Mouse (Mus musculus): ENCODE results near the gene Zfp988. TPM values are rescaled to one million over a fixed set of nuclear protein-coding genes. Genes with fewer than 3 reads are reported as not detected.
"Not testable (repeated sequence)": the region's sequence is repeated elsewhere in the genome, so short reads cannot be mapped to it uniquely, and the experiment has no call there.

Zfp988 gene
- polyA plus RNA-seq, 1 experiment from 2014 or later, result 0.06 TPM

DNA sequence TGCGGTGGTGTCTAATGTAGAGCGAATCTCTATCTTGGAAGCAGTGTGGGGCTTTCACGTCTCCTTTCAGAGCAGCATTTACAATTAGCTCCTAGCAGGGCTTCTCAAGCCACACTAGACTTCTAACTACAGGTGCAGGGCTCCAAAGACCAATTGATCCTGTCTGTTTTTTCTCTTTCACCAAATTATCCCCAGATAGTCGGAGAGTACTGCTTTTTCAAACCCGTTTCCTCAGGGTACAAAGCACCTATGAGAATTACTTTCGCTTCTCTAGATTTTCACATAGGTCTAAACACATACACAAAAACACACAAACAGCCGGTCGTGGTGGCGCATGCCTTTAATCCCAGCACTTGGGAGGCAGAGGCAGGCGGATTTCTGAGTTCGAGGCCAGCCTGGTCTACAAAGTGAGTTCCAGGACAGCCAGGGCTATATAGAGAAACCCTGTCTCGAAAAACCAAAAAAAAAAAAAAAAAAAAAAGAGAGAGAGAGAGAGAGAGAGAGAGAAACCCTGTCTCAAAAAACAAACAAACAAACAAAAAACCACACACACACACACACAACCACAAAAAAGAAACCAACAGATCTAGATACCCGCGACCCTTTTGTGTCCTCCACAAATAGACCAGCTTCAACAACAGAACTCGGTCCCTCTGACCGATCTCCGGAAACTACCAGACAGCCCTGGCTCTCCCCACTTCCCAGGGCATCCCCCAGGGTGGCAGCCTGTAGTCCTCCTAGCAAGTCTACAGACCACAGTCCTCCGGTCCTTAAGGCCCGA is 43.6 kb downstream of the Zfp988 start:
- peaks cover 46% of the 10 kb centered on the region for H3K9me3 ChIP-seq (replicated peaks; ENCODE audit: control insufficient read depth, low read length, poor library complexity, severe bottlenecking)
- H3K27me3 ChIP-seq (ENCODE audit: control insufficient read depth, insufficient read depth, low read depth, low read length); H3K36me3 ChIP-seq (ENCODE audit: control insufficient read depth, insufficient read depth, low read length); H3K27ac ChIP-seq (ENCODE audit: low read length); H3K9ac ChIP-seq (ENCODE audit: low read depth, low read length); H3K4me2 ChIP-seq (ENCODE audit: low read length); ATAC-seq; H3K4me1 ChIP-seq (ENCODE audit: control insufficient read depth, insufficient read depth, low read length); H3K4me3 ChIP-seq (ENCODE audit: low read depth, low read length): not testable (repeated sequence)
- 92% methylated on average over 18 of the region's 19 CpGs for WGBS

DNA sequence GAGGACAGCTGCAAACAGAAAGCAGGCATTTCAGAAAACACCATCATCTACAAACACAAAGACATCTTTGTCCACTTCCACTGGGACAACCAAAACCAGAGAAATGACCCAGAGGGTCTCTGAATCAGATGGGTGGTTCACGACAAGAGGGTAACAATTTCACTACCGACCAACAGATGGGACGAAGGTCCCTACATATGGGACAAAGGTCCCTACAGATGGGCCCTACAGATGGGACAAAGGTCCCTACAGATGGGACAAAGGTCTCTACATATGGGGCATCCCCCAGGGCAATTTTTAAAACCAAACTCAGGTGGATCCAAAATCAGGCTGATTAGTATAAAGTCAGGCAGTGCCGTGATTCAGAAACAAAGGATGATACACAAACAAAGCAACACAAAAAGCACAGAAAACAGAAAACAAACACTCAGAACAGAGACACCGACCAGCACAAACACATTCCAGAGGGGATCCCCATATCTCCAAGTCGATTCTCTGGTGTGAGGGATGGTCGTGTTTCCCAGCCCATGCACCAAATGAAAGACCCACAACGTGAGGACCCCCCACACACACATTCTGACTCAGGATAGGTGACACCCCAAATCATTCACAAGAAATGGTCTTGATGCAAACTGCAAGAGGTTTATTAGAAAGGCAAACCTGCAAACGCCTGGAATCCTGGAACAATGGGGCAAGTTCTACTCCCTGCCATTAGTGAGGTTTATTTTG is 44.4 kb downstream of the Zfp988 start:
- not testable (repeated sequence) for H3K27me3 ChIP-seq (ENCODE audit: control insufficient read depth, insufficient read depth, low read depth, low read length); H3K27ac ChIP-seq (ENCODE audit: low read length); H3K4me3 ChIP-seq (ENCODE audit: low read depth, low read length); H3K9ac ChIP-seq (ENCODE audit: low read depth, low read length); H3K4me1 ChIP-seq (ENCODE audit: control insufficient read depth, insufficient read depth, low read length); H3K4me2 ChIP-seq (ENCODE audit: low read length); H3K36me3 ChIP-seq (ENCODE audit: control insufficient read depth, insufficient read depth, low read length); ATAC-seq
- WGBS, result 87% methylated on average over 9 of the region's 9 CpGs
- peaks cover 46% of the 10 kb centered on the region for H3K9me3 ChIP-seq (replicated peaks; ENCODE audit: control insufficient read depth, low read length, poor library complexity, severe bottlenecking)

- peaks cover 43% of the 10 kb centered on the region for H3K9me3 ChIP-seq (replicated peaks; ENCODE audit: control insufficient read depth, low read length, poor library complexity, severe bottlenecking)
- H3K27me3 ChIP-seq (ENCODE audit: control insufficient read depth, insufficient read depth, low read depth, low read length); H3K4me1 ChIP-seq (ENCODE audit: control insufficient read depth, insufficient read depth, low read length); H3K4me3 ChIP-seq (ENCODE audit: low read depth, low read length); H3K9ac ChIP-seq (ENCODE audit: low read depth, low read length); H3K4me2 ChIP-seq (ENCODE audit: low read length); H3K27ac ChIP-seq (ENCODE audit: low read length); H3K36me3 ChIP-seq (ENCODE audit: control insufficient read depth, insufficient read depth, low read length); ATAC-seq: not testable (repeated sequence)
- WGBS, result 83% methylated on average over 2 of the region's 2 CpGs
These were observed 45.1 kb downstream of the Zfp988 start for GRCm38 (mm10) chr4:147350541-147350940.

GRCm38 (mm10) chr4:147351376-147351980 is 46.0 kb downstream of the Zfp988 start:
- 87% methylated on average over 9 of the region's 13 CpGs for WGBS
- not testable (repeated sequence) for H3K27me3 ChIP-seq (ENCODE audit: control insufficient read depth, insufficient read depth, low read depth, low read length); ATAC-seq; H3K36me3 ChIP-seq (ENCODE audit: control insufficient read depth, insufficient read depth, low read length); H3K27ac ChIP-seq (ENCODE audit: low read length); H3K4me2 ChIP-seq (ENCODE audit: low read length); H3K4me1 ChIP-seq (ENCODE audit: control insufficient read depth, insufficient read depth, low read length); H3K9ac ChIP-seq (ENCODE audit: low read depth, low read length); H3K4me3 ChIP-seq (ENCODE audit: low read depth, low read length)
- peaks cover 38% of the 10 kb centered on the region for H3K9me3 ChIP-seq (replicated peaks; ENCODE audit: control insufficient read depth, low read length, poor library complexity, severe bottlenecking)

GRCm38 (mm10) chr4:147353626-147354025 is 48.2 kb downstream of the Zfp988 start:
- WGBS, result 90% methylated on average over 4 of the region's 4 CpGs
- peaks cover 26% of the 10 kb centered on the region for H3K9me3 ChIP-seq (replicated peaks; ENCODE audit: control insufficient read depth, low read length, poor library complexity, severe bottlenecking)
- H3K27ac ChIP-seq (ENCODE audit: low read length); H3K36me3 ChIP-seq (ENCODE audit: control insufficient read depth, insufficient read depth, low read length); H3K4me3 ChIP-seq (ENCODE audit: low read depth, low read length); H3K4me2 ChIP-seq (ENCODE audit: low read length); H3K4me1 ChIP-seq (ENCODE audit: control insufficient read depth, insufficient read depth, low read length); H3K27me3 ChIP-seq (ENCODE audit: control insufficient read depth, insufficient read depth, low read depth, low read length); H3K9ac ChIP-seq (ENCODE audit: low read depth, low read length); ATAC-seq: not testable (repeated sequence)

GRCm38 (mm10) chr4:147356042-147356441 is 50.6 kb downstream of the Zfp988 start:
- H3K4me1 ChIP-seq (ENCODE audit: control insufficient read depth, insufficient read depth, low read length); H3K27ac ChIP-seq (ENCODE audit: low read length); H3K36me3 ChIP-seq (ENCODE audit: control insufficient read depth, insufficient read depth, low read length); H3K27me3 ChIP-seq (ENCODE audit: control insufficient read depth, insufficient read depth, low read depth, low read length); H3K4me3 ChIP-seq (ENCODE audit: low read depth, low read length); H3K9ac ChIP-seq (ENCODE audit: low read depth, low read length); H3K9me3 ChIP-seq (replicated peaks; ENCODE audit: control insufficient read depth, low read length, poor library complexity, severe bottlenecking); H3K4me2 ChIP-seq (ENCODE audit: low read length); ATAC-seq: not testable (repeated sequence)
- no CpG with 5 or more reads among the region's 3 CpGs for WGBS

GRCm38 (mm10) chr4:147357195-147357594 is 51.7 kb downstream of the Zfp988 start:
- H3K4me2 ChIP-seq (ENCODE audit: low read length), result not testable (repeated sequence)

GRCm38 (mm10) chr4:147361003-147361402 is 55.5 kb downstream of the Zfp988 start, which contains the start of gene Zfp978:
Gene Zfp978, plus strand, starts transcription at chr4:147361303.
- no CpG with 5 or more reads among the region's 6 CpGs for WGBS
- not testable (repeated sequence) for H3K4me3 ChIP-seq (ENCODE audit: low read depth, low read length)

More at GRCm38 (mm10) chr4:147357195-147357594, 51.7 kb downstream of the Zfp988 start:
- not testable (repeated sequence) for H3K27ac ChIP-seq (ENCODE audit: low read length); H3K36me3 ChIP-seq (ENCODE audit: control insufficient read depth, insufficient read depth, low read length); H3K4me3 ChIP-seq (ENCODE audit: low read depth, low read length); ATAC-seq; H3K4me1 ChIP-seq (ENCODE audit: control insufficient read depth, insufficient read depth, low read length); H3K9ac ChIP-seq (ENCODE audit: low read depth, low read length); H3K27me3 ChIP-seq (ENCODE audit: control insufficient read depth, insufficient read depth, low read depth, low read length); H3K9me3 ChIP-seq (replicated peaks; ENCODE audit: control insufficient read depth, low read length, poor library complexity, severe bottlenecking)
- no CpG with 5 or more reads among the region's 2 CpGs for WGBS

GRCm38 (mm10) chr4:147361872-147362271 is 56.4 kb downstream of the Zfp988 start:
- not testable (repeated sequence) for H3K9ac ChIP-seq (ENCODE audit: low read depth, low read length); H3K36me3 ChIP-seq (ENCODE audit: control insufficient read depth, insufficient read depth, low read length); H3K4me3 ChIP-seq (ENCODE audit: low read depth, low read length); H3K4me1 ChIP-seq (ENCODE audit: control insufficient read depth, insufficient read depth, low read length); H3K27me3 ChIP-seq (ENCODE audit: control insufficient read depth, insufficient read depth, low read depth, low read length); H3K9me3 ChIP-seq (replicated peaks; ENCODE audit: control insufficient read depth, low read length, poor library complexity, severe bottlenecking); H3K4me2 ChIP-seq (ENCODE audit: low read length); ATAC-seq; H3K27ac ChIP-seq (ENCODE audit: low read length)
- WGBS, result no CpG with 5 or more reads among the region's 1 CpGs

More at GRCm38 (mm10) chr4:147361003-147361402, 55.5 kb downstream of the Zfp988 start, which contains the start of gene Zfp978:
- H3K36me3 ChIP-seq (ENCODE audit: control insufficient read depth, insufficient read depth, low read length); H3K27me3 ChIP-seq (ENCODE audit: control insufficient read depth, insufficient read depth, low read depth, low read length); H3K27ac ChIP-seq (ENCODE audit: low read length); H3K9me3 ChIP-seq (replicated peaks; ENCODE audit: control insufficient read depth, low read length, poor library complexity, severe bottlenecking); H3K4me1 ChIP-seq (ENCODE audit: control insufficient read depth, insufficient read depth, low read length); H3K4me2 ChIP-seq (ENCODE audit: low read length); H3K9ac ChIP-seq (ENCODE audit: low read depth, low read length); ATAC-seq: not testable (repeated sequence)
